Comparison of ENCODE assay signal across 15 mouse cellular contexts in genomic region chr4:137373711-137374110, GRCm38 (mm10). TPM values are rescaled to one million over a fixed set of nuclear protein-coding genes. Genes with fewer than 3 reads are reported as not detected.
DNase-seq lines count a peak whose midpoint lies in the region; ATAC-seq and TF ChIP-seq lines count a peak whose summit lies in the region.
"Had no signal": no experiment of that assay in that cellular context is flagged by ENCODE, and none has a peak within 500 bp of the region (broad histone marks: within the 10 kb centered on the region; RNA-seq: fewer than 3 reads in every experiment).

No protein-coding gene starts in this region.

- H3K9ac ChIP-seq in liver, embryonic 15.5 days = no peak overlapping the region

- 0 out of 2 replicates have a peak, but pooled peaks have one; percentile 5 for TF ChIP-seq CTCF in bone marrow, adult 2 months (IDR thresholded peaks at IDR 0.05; ENCODE audit: control insufficient read depth, insufficient read depth, low read length)

- H3K27me3 ChIP-seq in liver, embryonic 15.5 days = no peaks in the 10 kb centered on the region; the same call in 1 of the 2 replicates

- WGBS in bone marrow, adult 2 months = 41% methylated on average over 6 of the region's 6 CpGs
- 40% methylated on average over 6 of the region's 6 CpGs for WGBS in liver, embryonic 15.5 days (ENCODE audit: insufficient replicate concordance)

- H3K36me3 ChIP-seq in liver, embryonic 15.5 days (replicated peaks) = no peaks in the 10 kb centered on the region

- TF ChIP-seq POLR2A in bone marrow, adult 2 months (IDR thresholded peaks at IDR 0.05; ENCODE audit: borderline replicate concordance, control insufficient read depth, low read depth, low read length) = no peak

- DNase-seq in adrenal gland, adult 2 months = peak; percentile 47
- DNase-seq in adrenal gland, postnatal 25 days = no peak
- peak; percentile 21 to 68 for DNase-seq in kidney, postnatal 25 days
- no peak for DNase-seq in kidney, adult 18-20 months
- no peak for DNase-seq in left cerebral cortex, adult 8-10 months (ENCODE audit: low spot score in 2 of 2)

- ATAC-seq in liver, embryonic 15.5 days (ENCODE audit: insufficient read depth) = peak; percentile 32; the same call in 1 of the 2 replicates
- no peak for ATAC-seq in inflammation-experienced regulatory T-cells, adult 6 months

- H3K4me1 ChIP-seq in bone marrow, adult 2 months (ENCODE audit: control insufficient read depth, insufficient read depth, low read length) = peaks cover 8% of the 10 kb centered on the region
- peaks cover 33% of the 10 kb centered on the region for H3K4me1 ChIP-seq in liver, embryonic 15.5 days (replicated peaks)

- H3K27ac ChIP-seq in bone marrow, adult 2 months (ENCODE audit: control insufficient read depth, insufficient read depth, low read depth, low read length, poor library complexity) = peak overlapping the region; percentile 79
- H3K27ac ChIP-seq in liver, embryonic 15.5 days (replicated peaks) = peak overlapping the region; percentile 56; the same call in 1 of the 2 replicates

- no peak overlapping the region for H3K4me2 ChIP-seq in liver, embryonic 15.5 days

- H3K9me3 ChIP-seq in liver, embryonic 15.5 days (replicated peaks) = no peaks in the 10 kb centered on the region

- H3K4me3 ChIP-seq in bone marrow, adult 2 months (replicated peaks; ENCODE audit: control insufficient read depth, low read depth, low read length) = no peak overlapping the region
- no peak overlapping the region for H3K4me3 ChIP-seq in liver, embryonic 15.5 days (replicated peaks)

RNA-seq across cellular contexts. Expression of gene Cdc42, which starts 16.2 kb away (rescaled TPM):
- 100 to 1,000 TPM; 419 to 486 TPM for total RNA-seq in adrenal gland, adult 2 months (2021)
- 23.1 and 24.7 TPM in 2 replicates for polyA plus RNA-seq in adrenal gland, adult 2 months (2012; rRNA removed)
- 429 and 434 TPM in 2 replicates for total RNA-seq in adrenal gland, postnatal 25 days (2021)
- 86.6 and 133 TPM in 2 replicates for polyA plus RNA-seq in bone marrow, adult 2 months (2011; ENCODE audit: insufficient read depth, insufficient read length, low replicate concordance, missing spikeins)
- 247 and 249 TPM in 2 replicates for polyA plus RNA-seq in liver, embryonic 15.5 days (2015; fragmentation: Nextera tagmentation; extraction: Ambion mirVana)
- polyA plus RNA-seq in inflammation-experienced regulatory T-cells, adult 6 months (2017; shearing (Covaris generic)) = 1,000 to 10,000 TPM in 1 of 3 experiments, 100 to 1,000 TPM in 2; 615 to 1,059 (median 624) TPM
- 100 to 1,000 TPM; 310 to 362 (median 328) TPM for total RNA-seq in left cerebral cortex, adult 8-10 months (2022)

RNA-seq across cellular contexts. Expression of gene Cela3a, which starts 35.9 kb away (rescaled TPM):
- not detected for total RNA-seq in adrenal gland, adult 2 months (2021)
- not detected in 2 replicates for polyA plus RNA-seq in adrenal gland, adult 2 months (2012; rRNA removed)
- total RNA-seq in adrenal gland, postnatal 25 days (2021) = not detected in 2 replicates
- not detected in 2 replicates for polyA plus RNA-seq in bone marrow, adult 2 months (2011; ENCODE audit: insufficient read depth, insufficient read length, low replicate concordance, missing spikeins)
- not detected in 2 replicates for polyA plus RNA-seq in liver, embryonic 15.5 days (2015; fragmentation: Nextera tagmentation; extraction: Ambion mirVana)
- not detected for polyA plus RNA-seq in inflammation-experienced regulatory T-cells, adult 6 months (2017; shearing (Covaris generic))
- not detected for total RNA-seq in left cerebral cortex, adult 8-10 months (2022)
- total RNA-seq: adrenal gland, postnatal 36 days; heart, postnatal 36 days; layer of hippocampus, postnatal 10 days; megakaryocyte-erythroid progenitor cell, adult 5-6 weeks had no signal
- polyA plus RNA-seq: cortical plate, adult 2 months; neural tube, embryonic 14.5 days; urinary bladder, adult 2 months had no signal

RNA-seq across cellular contexts. Expression of gene Cela3b, which starts 56.6 kb away (rescaled TPM):
- not detected for total RNA-seq in adrenal gland, adult 2 months (2021)
- 0.16 and 0.33 TPM in 2 replicates for polyA plus RNA-seq in adrenal gland, adult 2 months (2012; rRNA removed)
- total RNA-seq in adrenal gland, postnatal 25 days (2021) = not detected in 2 replicates
- polyA plus RNA-seq in bone marrow, adult 2 months (2011; ENCODE audit: insufficient read depth, insufficient read length, low replicate concordance, missing spikeins) = not detected in 2 replicates
- polyA plus RNA-seq in liver, embryonic 15.5 days (2015; fragmentation: Nextera tagmentation; extraction: Ambion mirVana) = 0.18 and 1.0 TPM in 2 replicates
- polyA plus RNA-seq in inflammation-experienced regulatory T-cells, adult 6 months (2017; shearing (Covaris generic)) = not detected
- not detected for total RNA-seq in left cerebral cortex, adult 8-10 months (2022)
- total RNA-seq: adrenal gland, postnatal 36 days; heart, postnatal 36 days; layer of hippocampus, postnatal 10 days; megakaryocyte-erythroid progenitor cell, adult 5-6 weeks had no signal
- polyA plus RNA-seq: cortical plate, adult 2 months; neural tube, embryonic 14.5 days; urinary bladder, adult 2 months had no signal

Comparison
In these comparisons a context has a peak if more than half of its experiments do, and no peak if none do; other contexts are left out.
1. DNase-seq: peak in adrenal gland, adult 2 months (single experiment) and kidney, postnatal 25 days (2 of 2); none in adrenal gland, postnatal 25 days (single experiment), kidney, adult 18-20 months (single experiment) and left cerebral cortex, adult 8-10 months (0 of 2).